Mouse (Mus musculus) kidney, embryonic 15.5 days (tissue): Measurements from ENCODE around the gene Epb41l3. TPM values are rescaled to one million over a fixed set of nuclear protein-coding genes. Genes with fewer than 3 reads are reported as not detected.

Experiments used
- polyA plus RNA-seq: library from polyadenylated mRNA; unstranded; fragments of >200 nt; fragmentation: Nextera tagmentation; extraction: Ambion mirVana; gene quantifications from 2 replicates; pipeline ENCODE4 v1.2.1, GENCODE M21; 2015

Gene Epb41l3
- polyA plus RNA-seq, 1 experiment from 2014 or later: 35.6 TPM

Other genes with a start within 250 kb of the Epb41l3 start
- gene Tmem200c, start 249.1 kb upstream of the Epb41l3 start, polyA plus RNA-seq: 0.57 and 0.66 TPM in 2 replicates